Mouse (Mus musculus) forebrain, embryonic 16.5 days (tissue): ENCODE measurements at regions not wholly inside any gene's neighbourhood (a gene's known extent, or its start where the extent isn't known, plus 50 kb on each side); places are given as distances from the start of the nearest gene placed in this dataset.

Experiments
- ATAC-seq: fragments of 200-750 bp; cut with Nextera tagmentation; 2 replicates; pipeline ENCODE4 v1.8.0; 2017; ENCODE audit warnings: mild to moderate bottlenecking, moderate library complexity
- H3K27ac ChIP-seq: fragments of 300-500 bp; sonication (generic); 2 replicates; pipeline ENCODE4 v1.5.1; 2014; ENCODE audit warnings: low read length, control low read depth
- H3K27me3 ChIP-seq: fragments of 300-500 bp; sonication (generic); replicated peaks from 2 replicates; pipeline ENCODE4 v1.6.1; 2014; ENCODE audit warnings: low read length; ENCODE audit not compliant: control insufficient read depth, insufficient read depth
- H3K36me3 ChIP-seq: fragments of 300-500 bp; sonication (generic); 2 replicates; pipeline ENCODE4 v1.6.1; 2014; ENCODE audit not compliant: control insufficient read depth, insufficient read depth
- H3K4me1 ChIP-seq: fragments of 300-500 bp; sonication (generic); replicated peaks from 2 replicates; pipeline ENCODE4 v1.6.1; 2014; ENCODE audit warnings: low read length; ENCODE audit not compliant: control insufficient read depth, insufficient read depth
- H3K4me2 ChIP-seq: fragments of 300-500 bp; sonication (generic); 2 replicates; pipeline ENCODE4 v1.6.1; 2014; ENCODE audit warnings: mild to moderate bottlenecking, low read length, control low read depth
- H3K4me3 ChIP-seq: fragments of 300-500 bp; sonication (generic); replicated peaks from 2 replicates; pipeline ENCODE4 v1.5.1; 2014; ENCODE audit warnings: mild to moderate bottlenecking, low read length, control low read depth
- H3K9ac ChIP-seq: fragments of 300-500 bp; sonication (generic); replicated peaks from 2 replicates; pipeline ENCODE4 v1.6.1; 2014; ENCODE audit warnings: low read depth, low read length, control low read depth
- H3K9me3 ChIP-seq: fragments of 300-500 bp; sonication (generic); 2 replicates; pipeline ENCODE4 v1.6.1; 2016; ENCODE audit warnings: low read length; ENCODE audit not compliant: control insufficient read depth
- WGBS: fragments of 180-500 bp; shearing (Covaris S2); extraction: QIAGEN DNeasy Blood & Tissue Kit; methylation state at CpG from one replicate; pipeline ENCODE4 v1.1.7; 2014; 5-methylcytosine and 5-hydroxymethylcytosine counted together

DNA sequence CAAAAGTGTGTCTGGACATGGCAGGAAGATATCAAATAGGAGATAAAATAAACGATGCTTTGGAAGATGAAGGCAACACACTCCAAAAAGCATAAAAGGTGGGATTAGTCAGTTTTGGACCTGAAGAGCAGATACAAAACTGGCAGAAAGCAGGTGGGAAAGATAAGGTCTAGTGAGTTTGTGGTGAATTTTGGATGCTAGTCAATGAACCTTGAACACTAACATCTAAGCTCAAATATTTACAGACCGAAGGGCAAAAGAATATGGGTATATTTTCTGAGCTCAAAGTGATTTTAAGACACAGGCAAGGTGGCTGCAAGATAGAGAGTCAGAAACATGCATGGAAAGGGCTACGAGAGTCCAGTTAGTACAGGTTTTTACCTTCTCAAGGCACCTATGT lies 159.4 kb upstream of the Ntm start:
- 91% methylated on average over 3 of the region's 3 CpGs for WGBS
- no peaks in the 10 kb centered on the region for H3K9me3 ChIP-seq

DNA sequence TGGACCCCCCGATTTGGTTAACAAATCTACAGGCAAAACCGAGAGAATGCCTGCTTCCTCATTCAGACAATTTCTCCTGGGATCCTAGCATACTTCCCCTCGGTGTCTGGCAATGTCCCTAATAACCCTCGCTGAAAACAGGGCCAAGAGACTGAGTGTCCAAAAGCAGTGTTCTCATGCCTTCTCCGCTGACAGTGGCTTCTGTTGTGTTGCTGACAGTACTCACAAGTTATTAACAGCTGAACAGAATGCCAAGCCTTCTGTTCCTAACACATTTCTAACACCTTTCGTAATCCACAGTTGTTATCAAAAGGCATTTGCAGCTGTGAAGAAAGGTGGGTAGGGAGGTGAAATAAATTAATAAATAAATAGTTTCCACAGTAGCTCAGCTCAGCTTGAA lies 166.2 kb upstream of the Ntm start:
- 36% methylated on average over 6 of the region's 6 CpGs for WGBS

More for the DNA sequence above, 159.4 kb upstream of the Ntm start:
- Histone ChIP-seq H3K27me3 (no peaks in the 10 kb centered on the region), H3K4me3 (no peak overlapping the region), H3K4me1 (no peaks in the 10 kb centered on the region), H3K27ac (no peak overlapping the region), H3K9ac (no peak overlapping the region), H3K36me3 (no peaks in the 10 kb centered on the region), H3K4me2 (no peak overlapping the region)
- ATAC-seq = no peak

DNA sequence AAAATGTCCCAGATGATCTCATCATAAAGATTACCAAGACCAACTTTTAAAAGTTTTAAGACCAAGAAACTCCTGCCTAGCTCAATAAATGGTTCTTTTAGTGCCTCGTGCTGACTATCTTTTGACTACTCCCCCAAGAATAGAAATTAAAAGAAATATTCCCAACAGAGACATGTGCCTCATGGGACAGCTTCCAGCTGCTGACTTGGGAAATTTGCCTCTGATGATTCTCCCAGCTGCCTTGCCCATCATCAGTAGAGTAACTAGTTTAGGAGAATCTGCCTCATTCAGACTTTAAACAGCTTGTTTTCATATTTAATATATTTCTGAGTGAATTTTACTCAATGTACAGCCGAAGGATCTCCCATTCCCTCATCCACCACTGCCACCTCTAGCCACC lies 168.7 kb upstream of the Ntm start:
- no peak overlapping the region for H3K9ac ChIP-seq
- H3K36me3 ChIP-seq = no peaks in the 10 kb centered on the region
- no peaks in the 10 kb centered on the region for H3K27me3 ChIP-seq
- 90% methylated on average over 2 of the region's 2 CpGs for WGBS
- H3K27ac ChIP-seq = no peak overlapping the region
- no peak overlapping the region for H3K4me2 ChIP-seq
- H3K4me1 ChIP-seq = peaks cover 12% of the 10 kb centered on the region
- no peak overlapping the region for H3K4me3 ChIP-seq
- no peak for ATAC-seq
- H3K9me3 ChIP-seq = no peaks in the 10 kb centered on the region

More for the DNA sequence above, 166.2 kb upstream of the Ntm start:
- Histone ChIP-seq H3K36me3 (no peaks in the 10 kb centered on the region), H3K4me3 (no peak overlapping the region), H3K9me3 (no peaks in the 10 kb centered on the region), H3K27ac (no peak overlapping the region), H3K27me3 (no peaks in the 10 kb centered on the region), H3K9ac (no peak overlapping the region), H3K4me1 (peaks cover 7% of the 10 kb centered on the region; the same call in 1 of the 2 replicates), H3K4me2 (no peak overlapping the region)
- ATAC-seq = peak; percentile 86

DNA sequence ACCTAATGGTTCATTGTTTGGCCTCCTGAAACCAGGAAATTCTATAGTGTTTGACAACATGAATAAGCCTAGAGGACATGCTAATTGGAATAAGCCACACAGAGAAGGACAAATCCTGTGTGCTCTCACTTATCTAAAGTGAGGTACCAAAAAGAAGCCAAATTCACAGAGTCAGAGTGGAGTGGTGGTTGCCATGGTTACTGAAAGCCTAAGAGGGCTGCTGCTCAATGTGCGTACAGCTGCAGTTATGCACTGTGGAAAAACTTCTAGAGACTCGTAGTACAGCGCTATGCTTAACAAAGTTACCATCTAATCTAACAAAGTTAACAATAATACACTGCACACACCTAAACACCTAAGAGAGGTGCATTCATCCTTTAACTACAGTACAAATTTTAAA lies 171.4 kb upstream of the Ntm start:
- H3K9me3 ChIP-seq = no peaks in the 10 kb centered on the region
- no peaks in the 10 kb centered on the region for H3K27me3 ChIP-seq
- no peak overlapping the region for H3K4me2 ChIP-seq
- 44% methylated on average over 3 of the region's 3 CpGs for WGBS
- no peak overlapping the region for H3K9ac ChIP-seq
- no peak overlapping the region for H3K27ac ChIP-seq
- peaks cover 26% of the 10 kb centered on the region for H3K4me1 ChIP-seq
- peak; percentile 39 for ATAC-seq
- H3K36me3 ChIP-seq = no peaks in the 10 kb centered on the region
- H3K4me3 ChIP-seq = no peak overlapping the region

DNA sequence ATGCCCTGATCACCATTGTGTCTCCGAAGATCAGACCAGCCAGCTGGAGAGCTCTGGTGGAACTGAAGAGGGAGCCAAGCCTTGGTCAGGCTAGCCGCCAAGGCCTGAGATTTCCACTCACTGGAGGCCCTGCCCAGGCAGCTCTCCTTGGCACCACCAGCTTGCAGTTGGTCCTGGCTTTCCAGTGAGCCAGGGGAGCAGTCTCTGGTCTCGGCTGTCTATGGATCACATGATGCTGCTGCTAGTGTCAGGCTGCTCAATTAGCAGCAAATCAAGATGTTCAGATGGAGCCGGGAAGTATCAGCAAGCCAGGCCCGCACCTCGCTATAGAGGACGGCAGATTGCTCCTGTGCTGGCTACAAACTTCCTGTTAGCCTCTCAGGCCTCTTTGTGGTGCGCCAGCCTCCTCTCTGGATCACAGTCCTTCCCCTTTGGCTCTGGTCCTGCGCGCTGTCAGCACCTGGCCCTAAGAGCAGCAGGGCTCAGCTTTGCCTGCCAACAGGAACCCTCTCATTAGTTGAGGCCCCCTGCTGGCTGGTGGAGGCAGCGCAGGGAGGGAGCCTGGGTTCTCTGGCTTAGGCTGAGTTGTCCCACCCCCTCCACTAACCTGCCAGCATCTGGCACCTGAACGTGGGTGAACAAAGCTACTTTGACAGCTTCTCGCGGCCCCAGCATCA lies 174.8 kb upstream of the Ntm start:
- H3K27me3 ChIP-seq = no peaks in the 10 kb centered on the region
- H3K9me3 ChIP-seq = no peaks in the 10 kb centered on the region
- H3K9ac ChIP-seq = no peak overlapping the region
- no peak overlapping the region for H3K4me2 ChIP-seq
- peaks cover 35% of the 10 kb centered on the region for H3K4me1 ChIP-seq
- peak overlapping the region; percentile 37; the same call in 1 of the 2 replicates for H3K27ac ChIP-seq
- H3K4me3 ChIP-seq = no peak overlapping the region
- WGBS = 11% methylated on average over 14 of the region's 14 CpGs
- no peaks in the 10 kb centered on the region for H3K36me3 ChIP-seq
- ATAC-seq = peak; percentile 88

DNA sequence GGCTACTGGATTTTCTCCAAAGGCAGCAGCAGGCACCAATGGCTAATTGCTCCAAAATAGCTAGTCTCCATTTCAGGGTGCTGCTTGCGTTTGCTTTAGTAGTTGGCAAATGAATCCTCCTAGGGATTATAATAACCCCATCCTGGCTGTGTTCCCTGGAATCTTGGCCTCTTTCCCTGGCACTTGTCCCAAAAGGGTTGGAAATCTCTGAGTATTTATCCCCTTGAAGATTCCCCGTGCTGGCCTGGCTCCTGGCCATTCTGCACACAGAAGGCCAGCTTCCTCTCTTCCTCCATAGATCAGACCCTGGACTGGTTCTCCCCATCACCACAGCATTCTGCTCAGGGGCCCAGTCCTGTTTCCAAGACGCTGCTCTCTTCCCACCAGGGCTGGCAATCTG lies 177.2 kb upstream of the Ntm start:
- peak; percentile 64 for ATAC-seq
- no peak overlapping the region for H3K4me3 ChIP-seq
- peaks cover 32% of the 10 kb centered on the region for H3K4me1 ChIP-seq
- no peaks in the 10 kb centered on the region for H3K36me3 ChIP-seq
- H3K27me3 ChIP-seq = no peaks in the 10 kb centered on the region
- peak overlapping the region; percentile 17; the same call in 1 of the 2 replicates for H3K27ac ChIP-seq
- whole genome bisulfite sequencing = 11% methylated on average over 3 of the region's 3 CpGs
- H3K9me3 ChIP-seq = no peaks in the 10 kb centered on the region
- no peak overlapping the region for H3K4me2 ChIP-seq
- no peak overlapping the region for H3K9ac ChIP-seq

DNA sequence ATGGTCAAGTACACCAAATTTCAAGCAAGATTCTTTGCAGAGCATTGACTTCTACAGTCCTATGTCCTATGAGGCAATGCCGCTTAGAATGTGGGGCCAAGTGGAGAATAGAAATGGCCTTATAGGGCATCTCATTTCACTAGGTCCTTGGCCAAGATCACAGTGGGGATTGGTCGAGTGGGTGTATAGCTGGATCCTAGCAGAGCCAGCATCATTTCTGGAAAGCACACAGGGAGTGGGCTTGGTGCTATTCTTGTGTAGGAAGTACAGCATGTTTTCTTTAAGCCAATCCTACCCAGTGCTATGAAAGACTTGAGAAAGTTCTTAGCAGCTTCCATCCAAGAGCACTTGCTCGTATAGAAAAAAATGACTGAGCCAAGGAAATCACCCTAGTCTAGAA lies 178.2 kb upstream of the Ntm start:
- H3K9me3 ChIP-seq = no peaks in the 10 kb centered on the region
- no peak overlapping the region for H3K4me2 ChIP-seq
- H3K4me1 ChIP-seq = peaks cover 32% of the 10 kb centered on the region
- H3K27me3 ChIP-seq = no peaks in the 10 kb centered on the region; the same call in 1 of the 2 replicates
- WGBS = 91% methylated on average over 3 of the region's 3 CpGs
- no peak overlapping the region for H3K4me3 ChIP-seq
- H3K27ac ChIP-seq = no peak overlapping the region
- no peak for ATAC-seq
- H3K9ac ChIP-seq = no peak overlapping the region
- H3K36me3 ChIP-seq = no peaks in the 10 kb centered on the region

DNA sequence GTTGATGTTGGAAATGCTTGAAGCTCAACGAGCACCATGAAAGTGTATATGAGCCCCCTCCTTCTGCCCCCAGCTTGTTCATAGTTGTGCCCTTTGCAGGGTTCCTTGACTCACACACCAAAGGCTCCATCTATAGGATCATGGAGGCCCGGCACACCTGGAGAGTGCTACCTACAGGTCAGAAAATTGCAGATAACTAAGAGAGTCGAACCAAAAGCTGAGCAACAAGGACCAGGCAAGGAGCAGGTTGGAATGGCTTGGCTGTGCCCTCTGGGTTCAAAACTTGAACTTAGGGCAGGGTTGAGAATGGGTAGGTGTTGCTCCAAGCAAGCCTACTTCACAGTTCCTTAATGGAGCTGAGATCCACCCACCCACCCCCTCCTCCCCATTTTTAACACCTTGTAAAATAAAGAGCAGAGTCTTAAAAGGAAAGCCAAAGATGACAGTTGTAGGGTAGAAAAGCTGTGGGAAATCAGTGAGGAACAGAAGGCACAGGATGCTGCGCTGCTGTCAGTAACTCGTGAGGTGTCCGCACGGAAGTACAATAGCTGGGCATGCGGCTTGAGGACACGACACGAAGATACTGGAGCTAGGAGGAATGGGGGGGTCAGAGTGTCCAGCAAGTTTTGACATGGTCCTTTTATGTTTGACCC lies 180.0 kb upstream of the Ntm start:
- no peak overlapping the region for H3K4me3 ChIP-seq
- H3K27ac ChIP-seq = no peak overlapping the region
- 78% methylated on average over 10 of the region's 10 CpGs for WGBS
- no peaks in the 10 kb centered on the region; the same call in 1 of the 2 replicates for H3K27me3 ChIP-seq
- H3K36me3 ChIP-seq = no peaks in the 10 kb centered on the region
- H3K9ac ChIP-seq = no peak overlapping the region
- H3K4me2 ChIP-seq = no peak overlapping the region
- no peaks in the 10 kb centered on the region for H3K9me3 ChIP-seq
- peaks cover 24% of the 10 kb centered on the region for H3K4me1 ChIP-seq
- no peak for ATAC-seq

DNA sequence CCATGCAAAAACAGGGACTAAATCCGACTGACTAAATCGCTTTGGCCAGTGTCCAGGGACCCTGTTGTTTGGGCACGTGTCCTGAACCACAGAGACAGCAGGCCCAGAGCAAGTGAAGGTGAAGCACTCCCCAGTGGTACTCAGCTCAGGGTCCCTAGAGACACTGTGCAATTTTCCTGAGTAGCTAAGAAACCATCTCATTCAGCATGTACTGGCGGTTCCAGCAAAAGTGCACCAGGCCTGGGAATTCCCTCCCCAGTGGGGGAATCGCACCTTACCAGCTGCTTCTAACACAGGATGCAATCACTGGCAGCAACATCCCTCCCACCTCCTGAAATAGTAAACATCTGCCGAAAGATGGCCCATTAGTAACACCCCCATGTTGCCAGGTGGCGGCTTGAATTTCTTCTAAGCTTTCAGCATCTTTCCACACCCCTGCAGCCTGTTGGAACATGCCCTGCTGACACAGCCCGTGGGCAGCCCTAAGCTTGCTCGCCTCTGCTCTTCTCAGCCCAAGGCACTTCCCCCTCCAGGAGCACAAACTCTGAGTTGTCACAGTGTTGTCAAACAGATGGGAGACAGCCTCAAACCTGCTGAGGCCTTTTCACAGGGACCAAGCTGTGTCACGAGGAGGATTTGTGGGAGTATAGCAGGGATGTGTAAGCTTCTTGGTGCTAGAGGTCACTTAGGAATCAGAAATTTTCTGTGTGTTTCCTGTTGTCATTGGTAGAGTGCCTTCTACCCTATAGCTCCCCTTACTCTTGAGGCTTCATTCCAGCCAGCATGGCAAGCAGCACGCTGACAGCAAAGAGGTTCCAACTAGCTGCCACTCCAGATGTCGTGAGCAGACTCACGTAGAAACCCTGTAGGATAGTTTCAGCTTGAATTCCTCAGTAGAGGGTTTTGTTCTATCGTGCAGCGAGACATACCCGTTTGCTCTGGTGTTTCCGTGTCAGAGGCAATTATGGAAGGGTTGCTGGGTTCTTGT lies 186.8 kb upstream of the Ntm start:
- Histone ChIP-seq H3K4me1 (peaks cover 8% of the 10 kb centered on the region; the same call in 1 of the 2 replicates), H3K27me3 (no peaks in the 10 kb centered on the region; the same call in 1 of the 2 replicates), H3K27ac (no peak overlapping the region), H3K9ac (no peak overlapping the region), H3K4me3 (no peak overlapping the region), H3K9me3 (no peaks in the 10 kb centered on the region), H3K36me3 (no peaks in the 10 kb centered on the region), H3K4me2 (no peak overlapping the region)
- WGBS = 41% methylated on average over 17 of the region's 17 CpGs
- ATAC-seq = peak; percentile 40
